Mouse (Mus musculus): ENCODE results near the gene ccdc198.
"Not testable (repeated sequence)": the region's sequence is repeated elsewhere in the genome, so short reads cannot be mapped to it uniquely, and the experiment has no call there.

Gene ccdc198

DNA sequence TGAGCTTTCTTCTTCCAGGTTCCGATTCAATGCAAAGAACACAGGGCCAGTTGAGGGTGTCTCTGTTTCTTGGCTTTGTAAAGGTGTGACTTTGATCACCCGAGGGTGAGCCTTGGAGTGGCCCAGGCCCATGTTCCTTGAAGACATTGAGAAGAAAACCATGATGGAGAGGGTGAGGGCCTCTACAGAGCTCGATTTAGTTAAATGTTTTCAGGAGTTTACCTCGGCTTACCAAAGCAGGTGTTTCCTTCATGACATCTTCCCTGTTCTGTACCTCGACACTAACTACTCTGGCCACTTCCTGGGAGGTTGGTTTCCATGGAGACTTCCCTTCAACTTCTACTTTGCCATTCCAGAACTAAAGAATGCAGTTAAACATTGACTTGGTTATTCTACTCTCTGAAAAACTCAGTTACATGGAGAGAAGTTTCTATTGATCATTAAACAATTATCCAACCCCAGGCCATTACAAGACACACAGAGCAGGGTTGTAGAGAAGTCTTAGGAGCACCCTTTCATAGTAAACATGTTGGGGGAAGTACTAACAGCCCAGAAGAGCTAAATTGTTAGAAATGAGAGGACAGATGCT lies at the start of gene ccdc198:
TSS of gene ccdc198 (minus strand) at position 349 of the 589 bp plus-strand sequence.
- in situ Hi-C loops (cut with MboI, MseI), result loop anchor here (25.0 kb wide), 1 partner anchor 542 kb away; the partner anchor contains the start of gene Armh4

DNA sequence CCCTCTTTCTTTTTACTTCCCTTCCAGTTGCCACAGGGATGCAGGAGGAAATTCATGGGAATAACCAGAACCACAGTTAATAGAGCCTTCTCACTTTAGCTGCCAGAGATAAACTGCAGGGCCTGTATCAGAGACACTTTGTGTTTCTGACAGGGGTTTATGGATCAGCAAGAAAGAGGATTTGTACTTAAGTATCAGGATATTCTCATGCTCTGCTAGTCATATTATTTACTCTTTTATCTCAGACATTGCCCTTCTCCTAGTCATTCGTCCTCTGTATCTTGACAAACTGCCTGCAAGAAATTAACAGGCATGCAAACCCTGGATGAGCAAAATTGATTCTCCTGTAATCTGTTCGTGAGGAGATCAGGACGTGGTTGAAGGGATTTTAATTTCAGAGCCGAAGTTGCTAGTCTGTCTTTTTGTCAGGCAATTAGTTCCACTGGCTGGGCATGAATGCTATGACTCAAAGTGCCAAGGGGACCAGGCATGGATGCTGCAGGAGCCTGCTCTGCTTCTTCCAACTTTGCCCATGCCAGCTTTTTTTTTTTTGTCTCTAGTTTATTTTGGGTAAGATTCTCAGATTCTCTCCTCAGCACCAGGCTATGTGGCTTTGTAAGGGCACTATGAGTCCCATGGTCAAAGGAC lies 48.7 kb upstream of the ccdc198 start:
- in situ Hi-C loops (cut with MboI, MseI), result no loop called here

DNA sequence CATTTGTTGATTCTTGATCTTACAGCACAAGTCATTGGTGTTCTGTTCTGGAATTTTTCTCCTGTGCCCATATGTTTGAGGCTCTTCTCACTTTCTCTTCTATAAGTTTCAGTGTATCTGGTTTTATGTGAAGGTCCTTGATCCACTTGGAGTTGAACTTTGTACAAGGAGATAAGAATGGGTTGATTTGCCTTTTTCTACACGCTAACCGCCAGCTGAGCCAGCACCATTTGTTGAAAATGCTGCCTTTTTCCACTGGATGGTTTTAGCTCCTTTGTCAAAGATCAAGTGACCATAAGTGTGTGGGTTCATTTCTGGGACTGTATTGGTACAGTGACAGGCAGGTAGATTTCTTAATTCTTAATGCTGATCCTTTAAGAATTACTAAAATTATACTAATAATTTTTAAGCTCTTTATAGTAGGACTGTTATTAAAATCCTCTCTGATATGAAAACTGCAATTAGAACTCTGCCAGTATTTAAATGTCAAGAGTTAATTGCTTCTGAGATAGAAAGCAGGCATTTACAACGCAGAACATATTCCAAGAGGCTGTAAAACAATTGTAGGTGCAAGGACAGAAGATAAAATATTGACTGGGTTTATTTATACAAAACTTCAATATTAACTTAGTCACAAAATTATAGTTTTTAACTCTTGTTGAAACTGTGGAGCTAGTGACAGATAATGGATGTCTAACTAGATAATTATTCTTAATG lies 44.9 kb upstream of the ccdc198 start:
- in situ Hi-C loops (cut with MboI, MseI), result no loop called here

DNA sequence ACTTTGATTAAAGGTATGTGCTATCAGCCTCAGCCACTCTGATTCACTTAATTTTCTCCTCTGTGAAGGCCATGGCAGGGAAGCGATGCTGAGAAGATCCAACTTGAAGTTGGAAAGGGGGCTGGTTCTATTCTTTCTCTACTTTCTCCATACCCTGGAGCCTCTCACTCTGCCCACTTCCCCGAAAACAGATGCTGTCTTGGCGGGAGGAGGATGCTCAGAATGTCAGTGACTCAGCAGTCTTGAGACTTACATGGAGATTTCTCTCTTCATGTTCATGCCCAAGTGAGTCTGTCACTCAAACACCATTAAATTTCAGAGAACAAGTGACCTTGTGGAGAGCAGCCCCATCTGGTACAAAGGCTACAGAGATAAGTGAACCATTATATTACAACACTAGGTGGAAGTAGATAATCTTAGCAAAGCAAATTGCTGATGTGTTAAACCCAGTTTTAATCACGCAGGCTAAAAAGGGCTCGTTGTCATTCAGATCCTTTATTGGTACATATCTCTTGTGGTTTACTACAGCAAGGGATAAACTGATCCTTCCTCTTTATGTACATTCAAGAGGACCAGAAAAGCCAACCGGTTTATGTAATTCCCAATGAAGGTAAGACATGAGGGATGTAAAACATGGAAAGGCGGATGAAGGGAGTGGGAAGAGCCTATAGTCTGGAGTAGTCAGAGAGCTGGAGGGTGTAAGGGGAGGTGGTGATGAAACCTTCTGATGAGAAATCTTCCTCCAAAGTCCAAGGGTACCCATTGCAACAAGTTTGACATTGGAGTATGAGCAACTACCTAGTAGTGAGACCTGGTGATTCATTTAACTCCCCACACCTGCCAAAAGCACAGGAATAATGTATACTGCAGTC lies 38.7 kb upstream of the ccdc198 start:
- in situ Hi-C loops (cut with MboI, MseI), result no loop called here

- in situ Hi-C loops (cut with MboI, MseI), result no loop called here
Measured at GRCm38 (mm10) chr14:49278880-49279279, 33.6 kb upstream of the ccdc198 start.

DNA sequence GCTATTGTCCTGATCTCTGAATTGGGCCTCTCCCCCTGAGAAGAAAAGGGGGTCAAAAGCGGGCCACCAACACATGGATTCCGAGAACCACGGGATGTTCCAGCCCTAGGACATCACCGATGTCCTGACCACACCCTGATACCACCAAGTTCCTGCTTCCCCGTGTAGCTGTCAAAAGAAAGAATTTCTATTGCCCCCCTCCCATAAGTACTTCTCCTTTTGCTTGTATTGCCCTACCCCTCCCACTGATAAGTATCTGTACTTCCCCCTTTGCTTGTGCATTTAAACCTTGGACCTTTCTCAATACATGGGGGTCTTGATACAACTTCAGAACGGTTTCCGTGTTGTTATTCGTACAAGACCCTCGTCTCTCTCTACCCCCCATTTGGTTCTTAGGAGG lies 33.2 kb upstream of the ccdc198 start:
- in situ Hi-C loops (cut with MboI, MseI), result not testable (repeated sequence)

DNA sequence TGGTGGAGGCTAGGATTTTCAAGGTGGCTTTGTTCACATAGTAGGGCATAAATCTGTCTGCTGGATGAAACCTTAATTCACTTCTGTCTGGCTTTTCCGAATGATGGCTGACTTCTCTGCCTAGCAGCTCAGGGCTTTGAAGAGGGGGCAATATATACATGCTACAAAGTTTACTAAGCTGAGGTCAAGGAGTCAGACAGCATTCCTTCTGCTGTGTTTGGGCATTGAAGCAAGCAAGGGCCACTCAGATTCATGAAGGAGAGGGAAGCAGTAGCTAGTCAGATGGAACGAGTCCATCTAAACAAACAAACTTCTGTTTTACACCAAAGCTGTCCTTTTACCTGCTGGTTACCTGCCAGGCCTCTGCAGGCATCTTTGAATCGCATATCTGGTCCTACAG lies 32.4 kb upstream of the ccdc198 start:
- in situ Hi-C loops (cut with MboI, MseI), result no loop called here

- in situ Hi-C loops (cut with MboI, MseI), result no loop called here
Measured at GRCm38 (mm10) chr14:49275376-49275775, 30.1 kb upstream of the ccdc198 start.

- in situ Hi-C loops (cut with MboI, MseI), result no loop called here
Measured at GRCm38 (mm10) chr14:49265286-49266002, 20.2 kb upstream of the ccdc198 start.

DNA sequence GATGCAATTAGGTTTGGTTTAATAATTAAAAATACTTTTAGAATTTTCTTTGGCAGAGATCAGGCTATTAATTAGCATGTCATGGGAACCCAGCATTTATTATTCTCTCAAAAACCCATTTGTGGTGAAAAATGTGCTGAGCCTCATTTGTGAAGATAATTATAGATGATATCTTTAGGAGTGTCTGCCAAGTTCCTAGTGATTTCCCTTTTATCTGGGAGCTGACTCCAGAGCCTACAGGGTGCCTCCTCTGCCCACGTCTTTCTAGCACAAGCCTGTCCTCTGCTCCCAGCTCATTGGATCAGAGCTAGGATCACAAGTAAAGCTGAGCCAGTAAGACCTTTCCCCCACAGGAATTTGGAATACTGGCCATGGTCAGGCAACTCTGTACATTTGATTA lies 3.8 kb downstream of the ccdc198 start:
- in situ Hi-C loops (cut with MboI, MseI), result loop anchor here (25.0 kb wide), 1 partner anchor 546 kb away; the partner anchor contains the start of gene Armh4

DNA sequence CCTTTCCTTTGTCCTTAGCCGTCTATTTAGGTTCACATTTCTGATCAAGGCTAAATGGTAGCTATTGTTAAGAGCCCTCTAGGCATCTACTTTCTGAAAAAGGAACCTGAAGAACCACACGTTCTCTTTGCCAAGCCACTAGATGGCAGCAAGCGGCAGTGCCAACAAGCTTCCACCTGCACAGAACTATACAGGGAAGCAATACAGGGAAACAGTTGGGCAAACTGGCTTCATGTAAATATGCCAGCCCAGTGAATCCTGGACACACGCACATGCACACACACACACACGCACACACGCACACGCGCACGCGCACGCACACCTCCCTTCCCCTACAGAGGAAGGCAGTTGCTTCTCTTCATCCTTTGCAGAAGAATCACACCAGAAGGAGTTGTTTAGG lies 7.1 kb downstream of the ccdc198 start:
- in situ Hi-C loops (cut with MboI, MseI), result loop anchor here (25.0 kb wide), 1 partner anchor 549 kb away; the partner anchor contains the start of gene Armh4

DNA sequence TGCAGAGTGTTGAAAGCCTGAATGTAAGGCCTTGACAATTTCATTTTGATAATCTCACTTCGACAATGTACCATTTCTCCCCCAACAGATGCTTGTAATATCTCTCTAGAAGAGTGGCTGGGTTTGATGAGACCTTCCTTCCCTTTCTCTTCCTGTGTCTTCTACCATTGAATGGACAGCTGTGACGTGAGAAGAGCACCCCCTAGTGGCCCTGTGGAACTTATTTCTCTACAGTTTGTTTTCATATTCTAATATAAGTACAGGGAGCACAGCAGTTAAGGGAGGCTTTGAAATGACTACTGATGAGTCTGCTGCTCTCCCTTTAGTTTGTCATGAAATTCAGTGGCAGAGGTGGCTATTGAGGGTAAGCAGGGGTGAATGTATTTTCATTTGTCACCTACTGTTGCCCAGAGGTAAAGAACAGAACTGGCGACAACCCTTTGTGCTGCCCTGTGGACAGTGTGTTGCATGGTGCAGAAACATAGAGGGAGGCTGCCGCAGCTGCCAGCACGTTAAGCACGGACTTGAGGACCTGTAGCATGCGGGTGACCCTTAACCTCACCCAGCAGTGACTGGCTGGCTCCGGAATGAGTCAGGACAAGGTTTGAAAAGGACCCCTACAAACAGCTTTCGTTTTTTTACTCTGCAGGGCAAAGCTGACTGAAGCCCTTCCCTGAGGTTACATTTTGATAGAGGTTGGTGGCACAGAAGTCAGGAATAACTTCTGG lies 10.3 kb downstream of the ccdc198 start:
- in situ Hi-C loops (cut with MboI, MseI), result loop anchor here (25.0 kb wide), 1 partner anchor 552 kb away; the partner anchor contains the start of gene Armh4

- in situ Hi-C loops (cut with MboI, MseI), result loop anchor here (25.0 kb wide), 1 partner anchor 555 kb away; the partner anchor contains the start of gene Armh4
Measured at GRCm38 (mm10) chr14:49231845-49232244, 13.4 kb downstream of the ccdc198 start.

DNA sequence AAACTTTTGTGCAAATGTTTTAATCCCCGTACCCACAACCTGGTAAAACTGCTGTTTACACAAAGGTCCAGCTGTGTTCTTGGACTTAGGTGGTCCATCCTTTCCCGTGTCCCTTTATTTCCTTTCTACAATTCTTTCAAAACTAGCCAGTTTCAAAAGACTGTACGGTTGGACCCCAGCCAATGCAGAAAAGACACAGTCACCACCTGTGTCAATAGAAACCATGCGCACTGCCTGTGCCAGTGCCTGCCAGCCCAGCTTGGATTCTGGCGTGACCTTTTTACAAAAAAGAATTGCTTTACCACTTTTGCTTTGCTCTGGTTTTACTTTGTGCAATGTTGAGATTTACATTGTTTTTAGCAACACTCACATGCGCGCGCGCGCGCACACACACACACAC lies 18.3 kb downstream of the ccdc198 start:
- in situ Hi-C loops (cut with MboI, MseI), result loop anchor here (25.0 kb wide), 1 partner anchor 560 kb away; the partner anchor contains the start of gene Armh4

DNA sequence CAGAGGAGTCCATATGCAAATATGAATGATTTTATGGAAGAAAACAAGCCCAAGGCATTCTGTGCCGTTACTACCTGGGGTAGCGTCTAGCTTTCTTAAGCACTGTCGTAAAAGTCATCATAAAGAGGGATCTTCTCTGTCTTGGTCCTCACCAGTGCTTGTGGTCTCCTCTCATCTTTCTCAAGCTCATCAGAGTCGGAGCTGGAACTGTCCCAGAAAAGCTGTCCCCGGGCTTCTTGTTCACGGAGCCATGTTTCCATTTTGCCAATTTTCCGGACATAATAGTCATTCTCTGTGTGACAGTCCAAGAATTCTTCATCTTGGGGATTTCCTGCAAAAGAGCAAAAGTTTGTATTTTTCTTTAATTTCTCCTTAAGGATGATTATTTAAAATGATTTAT lies 18.8 kb downstream of the ccdc198 start:
- in situ Hi-C loops (cut with MboI, MseI), result loop anchor here (25.0 kb wide), 1 partner anchor 561 kb away; the partner anchor contains the start of gene Armh4

GRCm38 (mm10) chr14:49221771-49222170 lies 23.5 kb downstream of the ccdc198 start:
- in situ Hi-C loops (cut with MboI, MseI), result no loop called here

DNA sequence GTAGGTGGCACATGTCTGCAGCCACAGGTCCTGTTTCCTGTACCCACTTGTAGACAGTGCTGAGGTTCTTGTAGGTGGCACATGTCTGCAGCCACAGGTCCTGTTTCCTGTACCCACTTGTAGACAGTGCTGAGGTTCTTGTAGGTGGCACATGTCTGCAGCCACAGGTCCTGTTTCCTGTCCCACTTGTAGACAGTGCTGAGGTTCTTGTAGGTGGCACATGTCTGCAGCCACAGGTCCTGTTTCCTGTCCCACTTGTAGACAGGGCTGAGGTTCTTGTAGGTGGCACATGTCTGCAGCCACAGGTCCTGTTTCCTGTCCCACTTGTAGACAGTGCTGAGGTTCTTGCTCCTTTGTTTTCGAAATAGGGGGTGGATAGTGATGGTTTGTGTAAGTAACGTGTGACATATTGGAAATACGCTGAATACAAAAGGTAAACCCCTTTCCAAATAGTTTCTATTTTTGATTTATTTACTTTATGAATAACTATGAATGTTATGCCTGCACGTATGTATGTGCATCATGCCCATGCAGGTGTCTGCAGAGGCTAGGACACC lies 25.7 kb downstream of the ccdc198 start:
- in situ Hi-C loops (cut with MboI, MseI), result not testable (repeated sequence)

- in situ Hi-C loops (cut with MboI, MseI), result no loop called here
Measured at GRCm38 (mm10) chr14:49218677-49219076, 26.6 kb downstream of the ccdc198 start.

DNA sequence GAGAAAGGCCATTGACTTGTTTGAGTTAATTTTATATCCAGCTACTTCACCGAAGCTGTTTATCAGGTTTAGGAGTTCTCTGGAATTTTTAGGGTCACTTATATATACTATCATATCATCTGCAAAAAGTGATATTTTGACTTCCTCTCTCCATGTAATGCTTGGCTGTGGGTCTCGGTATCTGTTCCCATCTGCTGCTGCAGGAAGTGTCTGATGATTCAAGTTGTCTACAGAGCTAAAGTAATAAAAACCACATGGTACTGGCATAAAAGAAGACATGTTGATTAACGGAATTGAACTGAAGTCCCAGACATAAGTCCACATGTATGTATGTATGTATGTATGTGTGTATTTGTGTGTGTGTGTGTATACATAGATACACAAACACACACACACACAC lies 35.1 kb downstream of the ccdc198 start:
- in situ Hi-C loops (cut with MboI, MseI), result not testable (repeated sequence)

Measured in T-helper 2 cell (primary cell).